Mouse (Mus musculus) limb, embryonic 15.5 days (tissue): ENCODE measurements around the gene Pagr1a. TPM values are rescaled to one million over a fixed set of nuclear protein-coding genes. Genes with fewer than 3 reads are reported as not detected.

Experiments used
- ATAC-seq: fragments of 200-750 bp; cut with Nextera tagmentation; 2 replicates; pipeline ENCODE4 v1.8.0; 2017; ENCODE audit warnings: low read depth, moderate TSS enrichment; ENCODE audit not compliant: insufficient number of reproducible peaks, low FRiP score, low TSS enrichment
- H3K27ac ChIP-seq: fragments of 300-500 bp; sonication (generic); 2 replicates; pipeline ENCODE4 v1.5.1; 2015; ENCODE audit warnings: moderate library complexity, mild to moderate bottlenecking, inconsistent platforms
- H3K27me3 ChIP-seq: fragments of 300-500 bp; sonication (generic); 2 replicates; pipeline ENCODE4 v1.6.1; 2015; ENCODE audit warnings: inconsistent platforms
- H3K36me3 ChIP-seq: fragments of 300-500 bp; sonication (generic); 2 replicates; pipeline ENCODE4 v1.6.1; 2015; ENCODE audit warnings: inconsistent platforms
- H3K4me1 ChIP-seq: fragments of 300-500 bp; sonication (generic); 2 replicates; pipeline ENCODE4 v1.6.1; 2015; ENCODE audit warnings: inconsistent platforms
- H3K4me2 ChIP-seq: fragments of 300-500 bp; sonication (generic); 2 replicates; pipeline ENCODE4 v1.6.1; 2015; ENCODE audit warnings: mild to moderate bottlenecking, inconsistent platforms
- H3K4me3 ChIP-seq: fragments of 300-500 bp; sonication (generic); 2 replicates; pipeline ENCODE4 v1.5.1; 2015; ENCODE audit warnings: mild to moderate bottlenecking, inconsistent platforms
- H3K9ac ChIP-seq: fragments of 300-500 bp; sonication (generic); 2 replicates; pipeline ENCODE4 v1.6.1; 2015; ENCODE audit warnings: inconsistent platforms
- H3K9me3 ChIP-seq: fragments of 300-500 bp; sonication (generic); 2 replicates; pipeline ENCODE4 v1.6.1; 2016; ENCODE audit warnings: inconsistent platforms
- WGBS: fragments of 180-500 bp; shearing (Covaris S2); methylation state at CpG from one replicate; pipeline ENCODE4 v1.1.7; 2015; 5-methylcytosine and 5-hydroxymethylcytosine counted together
- polyA plus RNA-seq: library from polyadenylated mRNA; unstranded; fragments of >200 nt; fragmentation: Nextera tagmentation; extraction: Ambion mirVana; gene quantifications from 2 replicates; pipeline ENCODE4 v1.2.1, GENCODE M21; 2015

Gene Pagr1a
- 46.7 and 85.6 TPM in 2 replicates for polyA plus RNA-seq

DNA sequence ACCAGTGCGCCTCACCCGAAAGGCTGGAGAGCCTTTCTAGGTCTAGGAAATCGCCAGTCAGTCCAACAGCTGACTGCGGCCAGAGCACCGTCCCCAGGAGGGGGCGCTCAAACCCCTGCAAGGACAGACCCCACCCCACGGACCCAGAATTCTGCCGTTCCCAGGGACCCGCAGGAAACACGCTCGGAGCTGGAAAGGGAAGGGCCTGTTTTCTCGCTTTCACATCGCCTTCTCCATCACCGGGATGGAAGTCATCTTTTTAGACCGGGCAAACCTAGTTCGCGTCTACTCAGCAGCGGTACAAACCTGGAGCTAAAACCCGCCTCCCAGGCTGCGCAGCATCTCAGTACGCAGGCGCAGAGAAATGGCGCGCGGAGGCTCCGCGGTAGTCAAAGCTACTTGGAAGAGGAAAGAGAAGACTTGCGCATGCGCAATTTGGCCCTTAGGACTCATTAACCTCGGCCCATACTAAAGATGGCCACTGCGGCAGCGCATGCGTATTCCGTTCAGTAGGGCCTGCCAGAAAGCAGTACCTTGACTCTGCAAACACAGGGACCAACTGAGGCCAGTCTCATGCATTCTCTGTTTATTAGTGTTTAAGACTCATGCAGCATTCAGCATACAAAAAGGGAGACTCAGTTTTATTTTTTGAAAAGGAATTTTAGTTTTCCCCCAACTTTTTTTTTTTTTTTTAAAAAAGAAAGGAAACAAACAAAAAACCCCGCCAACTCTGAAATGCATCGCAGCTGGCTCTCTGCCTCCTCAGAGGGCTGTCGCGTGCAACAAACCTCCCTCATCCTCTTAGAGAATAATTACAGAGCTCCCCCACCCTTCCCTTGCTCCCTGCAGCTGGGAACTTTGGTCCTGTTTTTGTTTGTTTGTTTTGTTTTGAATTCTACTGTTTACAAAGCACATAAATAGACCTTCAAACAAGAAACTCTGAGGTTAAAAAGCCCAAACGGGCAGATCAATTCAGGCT lies at the start of gene Pagr1a:
TSS of gene Pagr1a (minus strand) at position 382 of the 979 bp plus-strand sequence.
- no peaks in the 10 kb centered on the region for H3K27me3 ChIP-seq
- H3K4me2 ChIP-seq: peak within 1 kb of the TSS; percentile 86
- no peaks in the 10 kb centered on the region for H3K9me3 ChIP-seq
- H3K9ac ChIP-seq: peak within 1 kb of the TSS; percentile 76
- H3K4me3 ChIP-seq: peak within 1 kb of the TSS; percentile 70
- peaks cover 34% of the 10 kb centered on the region for H3K36me3 ChIP-seq
- 2% methylated on average over 39 of the region's 39 CpGs for WGBS
- ATAC-seq: peak; percentile 85
- peak within 1 kb of the TSS; percentile 97 for H3K27ac ChIP-seq
- peaks cover 71% of the 10 kb centered on the region for H3K4me1 ChIP-seq

- H3K4me2 ChIP-seq: no peak overlapping the region
- no peaks in the 10 kb centered on the region for H3K4me1 ChIP-seq
- H3K27ac ChIP-seq: no peak overlapping the region
- WGBS: 59% methylated on average over 4 of the region's 4 CpGs
- no peak overlapping the region for H3K4me3 ChIP-seq
- H3K9me3 ChIP-seq: no peaks in the 10 kb centered on the region
- H3K36me3 ChIP-seq: no peaks in the 10 kb centered on the region
- no peaks in the 10 kb centered on the region for H3K27me3 ChIP-seq
- ATAC-seq: no peak
- no peak overlapping the region for H3K9ac ChIP-seq
Observed at GRCm38 (mm10) chr7:127066317-127066716, 49.2 kb upstream of the Pagr1a start.

GRCm38 (mm10) chr7:127065538-127065937 lies 48.4 kb upstream of the Pagr1a start:
- no peaks in the 10 kb centered on the region for H3K4me1 ChIP-seq
- H3K27me3 ChIP-seq: no peaks in the 10 kb centered on the region
- H3K9me3 ChIP-seq: no peaks in the 10 kb centered on the region
- 87% methylated on average over 6 of the region's 6 CpGs for WGBS
- ATAC-seq: no peak
- no peak overlapping the region for H3K27ac ChIP-seq
- H3K36me3 ChIP-seq: no peaks in the 10 kb centered on the region
- no peak overlapping the region for H3K4me2 ChIP-seq
- no peak overlapping the region for H3K9ac ChIP-seq
- no peak overlapping the region for H3K4me3 ChIP-seq

- no peak overlapping the region for H3K4me3 ChIP-seq
- no peak overlapping the region for H3K4me2 ChIP-seq
- no peaks in the 10 kb centered on the region for H3K4me1 ChIP-seq
- no peak overlapping the region for H3K27ac ChIP-seq
- no peak overlapping the region for H3K9ac ChIP-seq
- H3K9me3 ChIP-seq: no peaks in the 10 kb centered on the region
- no peaks in the 10 kb centered on the region for H3K36me3 ChIP-seq
- WGBS: 63% methylated on average over 5 of the region's 5 CpGs
- H3K27me3 ChIP-seq: no peaks in the 10 kb centered on the region; the same call in 1 of the 2 replicates
- ATAC-seq: no peak
Observed at GRCm38 (mm10) chr7:127055026-127055585, 38.0 kb upstream of the Pagr1a start.

DNA sequence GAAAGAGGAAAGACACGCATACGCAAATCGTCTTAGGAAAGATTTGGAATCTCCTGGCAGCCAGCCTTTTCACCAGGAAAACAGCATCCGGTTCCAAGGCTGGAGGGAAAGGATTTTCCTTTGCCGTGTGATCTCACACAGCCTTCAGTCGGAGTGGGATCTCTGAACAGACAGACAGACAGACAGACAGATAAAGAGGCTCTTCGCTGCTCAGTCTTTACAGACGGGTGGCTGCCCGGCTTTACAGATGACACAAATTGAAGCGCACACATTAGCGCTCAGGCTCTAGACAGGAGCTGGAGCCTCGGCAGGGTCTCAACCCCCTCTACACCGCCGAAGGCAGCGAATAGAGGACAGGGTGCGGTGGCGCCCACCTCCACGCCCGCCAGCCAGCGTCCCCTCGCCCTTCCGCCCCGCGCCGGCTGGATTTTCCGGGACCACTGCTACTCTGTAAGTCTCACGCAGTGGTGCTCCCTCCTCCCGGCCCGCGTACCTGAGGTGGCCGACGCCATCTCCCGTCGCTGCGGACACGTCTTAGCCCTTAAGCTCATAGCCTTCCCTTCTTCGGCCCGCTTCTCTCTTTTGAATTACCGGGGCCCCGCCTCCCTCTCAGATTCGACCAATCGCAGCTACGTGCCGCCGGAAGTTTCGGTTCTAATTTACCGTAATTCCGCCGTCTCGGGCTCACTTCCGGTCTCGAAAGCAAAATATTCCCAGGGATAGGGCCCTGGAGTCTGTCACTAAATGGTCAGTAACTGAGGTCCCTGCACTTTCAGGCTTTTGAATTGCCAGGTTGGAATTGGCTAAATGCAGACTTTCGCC lies 24.9 kb upstream of the Pagr1a start, which contains the start of gene Kif22:
TSS of gene Kif22 (minus strand) at position 621 of the 822 bp plus-strand sequence.
- peak; percentile 84; the same call in 1 of the 2 replicates for ATAC-seq
- WGBS: under 1% methylated on average over 53 of the region's 53 CpGs
- peak within 1 kb of the TSS; percentile 81 for H3K9ac ChIP-seq

DNA sequence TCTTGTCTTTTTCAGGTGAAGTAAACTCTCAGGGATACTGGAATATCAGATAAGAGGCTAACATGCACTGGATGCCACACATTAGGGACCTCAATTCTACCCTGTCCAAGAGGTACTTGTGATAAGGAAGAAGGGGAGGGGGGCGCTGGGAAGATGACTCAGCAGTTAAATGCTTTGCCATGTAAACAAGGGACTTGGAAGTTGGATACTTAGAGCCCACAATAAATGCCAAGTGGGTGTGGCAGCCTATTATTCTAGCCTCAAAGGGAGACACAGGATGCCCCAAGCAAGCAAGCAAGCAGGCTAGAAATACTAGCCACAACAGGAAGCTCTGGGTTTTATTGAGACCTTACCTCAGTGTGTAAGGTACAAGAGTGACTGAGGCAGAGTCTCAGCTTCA lies 14.1 kb upstream of the Pagr1a start:
- no peaks in the 10 kb centered on the region for H3K9me3 ChIP-seq

More for the DNA sequence above, 24.9 kb upstream of the Pagr1a start, which contains the start of gene Kif22:
- peak within 1 kb of the TSS; percentile 89 for H3K4me3 ChIP-seq
- peak within 1 kb of the TSS; percentile 90 for H3K4me2 ChIP-seq
- H3K9me3 ChIP-seq: no peaks in the 10 kb centered on the region
- H3K27ac ChIP-seq: peak within 1 kb of the TSS; percentile 84
- no peaks in the 10 kb centered on the region for H3K27me3 ChIP-seq
- peaks cover 20% of the 10 kb centered on the region for H3K4me1 ChIP-seq
- peaks cover 3% of the 10 kb centered on the region; the same call in 1 of the 2 replicates for H3K36me3 ChIP-seq

GRCm38 (mm10) chr7:127030172-127030571 lies 13.0 kb upstream of the Pagr1a start:
- Histone ChIP-seq H3K4me2 (no peak overlapping the region), H3K27me3 (no peaks in the 10 kb centered on the region), H3K9ac (no peak overlapping the region), H3K27ac (no peak overlapping the region), H3K4me1 (peaks cover 7% of the 10 kb centered on the region), H3K36me3 (peaks cover 60% of the 10 kb centered on the region), H3K4me3 (no peak overlapping the region), H3K9me3 (no peaks in the 10 kb centered on the region)
- ATAC-seq: no peak
- 100% methylated on average over 1 of the region's 1 CpGs for WGBS

More for the DNA sequence above, 14.1 kb upstream of the Pagr1a start:
- Histone ChIP-seq H3K4me2 (no peak overlapping the region), H3K36me3 (peaks cover 68% of the 10 kb centered on the region), H3K27ac (no peak overlapping the region), H3K4me1 (peaks cover 7% of the 10 kb centered on the region), H3K9ac (no peak overlapping the region), H3K4me3 (no peak overlapping the region), H3K27me3 (no peaks in the 10 kb centered on the region)
- ATAC-seq: no peak
- 88% methylated on average over 1 of the region's 1 CpGs for WGBS

DNA sequence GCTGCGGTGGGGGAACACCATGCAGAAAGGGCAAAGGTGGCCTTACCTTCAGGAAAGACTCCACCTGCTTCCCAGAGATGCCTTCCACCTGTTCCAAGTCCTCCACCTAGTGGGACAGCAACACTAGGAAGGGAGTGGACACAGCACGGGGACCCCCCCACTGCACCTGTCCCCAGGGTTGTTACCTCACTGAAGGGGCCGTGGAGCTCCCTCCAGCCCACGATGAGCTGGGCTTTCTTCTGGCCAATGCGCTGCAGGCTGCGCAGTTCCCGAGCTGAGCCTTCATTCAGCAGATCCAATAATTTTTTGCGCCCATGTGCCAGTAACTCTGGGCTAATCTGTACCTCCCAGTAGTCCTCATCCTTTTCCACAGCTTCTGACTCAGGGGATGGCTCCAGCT lies 10.7 kb upstream of the Pagr1a start:
- Histone ChIP-seq H3K36me3 (peaks cover 58% of the 10 kb centered on the region), H3K9me3 (no peaks in the 10 kb centered on the region), H3K4me3 (peak overlapping the region; percentile 88), H3K4me1 (peaks cover 28% of the 10 kb centered on the region), H3K9ac (peak overlapping the region; percentile 48; the same call in 1 of the 2 replicates), H3K27ac (peak overlapping the region; percentile 98), H3K27me3 (no peaks in the 10 kb centered on the region), H3K4me2 (peak overlapping the region; percentile 82)
- WGBS: 60% methylated on average over 8 of the region's 8 CpGs
- no peak for ATAC-seq

DNA sequence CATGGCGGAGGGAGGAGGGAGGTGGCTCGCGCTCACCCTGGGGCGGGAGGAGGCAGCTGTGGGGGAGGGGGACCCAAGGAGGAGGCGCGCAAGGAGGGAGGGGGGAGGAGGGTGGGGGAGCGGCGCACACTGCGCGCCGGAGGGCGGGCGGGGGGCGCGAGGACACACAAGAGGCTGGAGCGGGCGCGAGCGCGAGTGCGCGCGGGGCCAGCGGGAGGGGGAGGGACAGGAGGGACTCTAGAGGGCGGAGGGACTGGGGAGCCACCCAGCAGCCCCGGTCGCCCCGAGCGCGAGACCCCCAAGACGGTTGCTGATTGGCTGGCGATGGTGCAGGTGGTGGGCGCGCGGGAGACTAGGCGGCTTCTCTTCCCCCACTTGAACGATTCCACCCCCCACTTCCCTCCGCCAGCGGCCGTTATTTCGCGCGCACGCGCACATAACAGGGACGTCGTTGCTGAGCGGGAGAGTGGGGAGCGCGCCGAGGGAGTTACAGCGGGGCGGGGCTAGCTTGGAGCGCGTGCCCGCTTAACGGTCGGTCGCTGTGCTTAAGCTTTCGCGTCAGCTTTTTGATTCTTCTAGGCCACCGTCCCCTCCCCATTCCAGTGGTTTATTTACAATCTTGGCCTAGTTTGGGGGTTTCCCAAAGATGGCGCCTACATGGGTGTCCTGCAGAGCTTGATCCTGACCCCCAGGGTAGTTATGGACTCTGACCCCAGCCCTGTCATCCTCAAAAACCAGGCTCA lies 10.0 kb upstream of the Pagr1a start, which contains the start of gene Maz:
TSS of gene Maz (minus strand) at position 54 of the 743 bp plus-strand sequence.
- H3K4me3 ChIP-seq: peak within 1 kb of the TSS; percentile 88
- ATAC-seq: peak; percentile 92
- 0% methylated on average over 43 of the region's 63 CpGs for WGBS
- no peaks in the 10 kb centered on the region for H3K9me3 ChIP-seq
- H3K27me3 ChIP-seq: no peaks in the 10 kb centered on the region
- H3K36me3 ChIP-seq: peaks cover 58% of the 10 kb centered on the region
- peak within 1 kb of the TSS; percentile 82 for H3K4me2 ChIP-seq
- peak within 1 kb of the TSS; percentile 98 for H3K27ac ChIP-seq
- peak within 1 kb of the TSS; percentile 97 for H3K9ac ChIP-seq
- H3K4me1 ChIP-seq: peaks cover 35% of the 10 kb centered on the region

DNA sequence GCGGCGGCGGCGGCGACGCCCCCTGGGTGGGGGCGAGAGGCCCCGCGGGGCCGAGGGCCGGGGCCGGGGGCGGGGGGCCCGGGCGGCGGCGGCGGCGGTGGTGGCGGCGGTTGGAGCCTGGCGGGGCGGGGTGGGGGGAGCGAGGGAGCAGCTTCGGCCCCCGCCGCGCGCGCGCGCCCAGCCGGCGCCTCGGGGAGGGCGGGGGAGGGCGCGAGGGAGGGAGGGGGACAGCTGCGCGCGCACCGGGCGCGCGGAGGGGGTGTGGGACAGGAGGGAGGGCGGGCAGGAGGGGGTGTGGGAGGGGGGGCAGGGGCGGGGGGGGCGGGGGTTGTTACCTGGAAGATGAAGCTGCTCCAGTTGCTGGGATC lies 9.4 kb upstream of the Pagr1a start:
- no peak; the same call in 1 of the 2 replicates for ATAC-seq
- Histone ChIP-seq H3K36me3 (peaks cover 53% of the 10 kb centered on the region), H3K27me3 (no peaks in the 10 kb centered on the region), H3K9me3 (no peaks in the 10 kb centered on the region), H3K4me1 (peaks cover 39% of the 10 kb centered on the region), H3K4me3 (peak overlapping the region; percentile 88), H3K9ac (peak overlapping the region; percentile 97), H3K4me2 (peak overlapping the region; percentile 82), H3K27ac (peak overlapping the region; percentile 98)
- 1% methylated on average over 20 of the region's 48 CpGs for WGBS
